Mouse (Mus musculus): ENCODE data around the gene Tkt. TPM values are rescaled to one million over a fixed set of nuclear protein-coding genes. Genes with fewer than 3 reads are reported as not detected.

Gene Tkt
- total RNA-seq, 2 experiments from 2014 or later: 8.0 to 15.0 TPM

- intact Hi-C loops (cut with DNase I): no loop called here
- no peak overlapping the region for H3K4me3 ChIP-seq
- 0 out of 2 replicates have a peak overlapping the region, but pooled peaks have one; percentile 3 for H3K27ac ChIP-seq
- TF ChIP-seq CTCF (IDR thresholded peaks at IDR 0.05): no peak
- DNase-seq: no peak
These were observed 70.7 kb downstream of the Tkt start for GRCm38 (mm10) chr14:30618746-30619275.

- no peak overlapping the region for H3K4me3 ChIP-seq
- intact Hi-C loops (cut with DNase I): no loop called here
- H3K27ac ChIP-seq: peak overlapping the region; percentile 38; the same call in 1 of the 2 replicates
- TF ChIP-seq CTCF (IDR thresholded peaks at IDR 0.05): no peak
- DNase-seq: no peak
These were observed 71.9 kb downstream of the Tkt start for GRCm38 (mm10) chr14:30619982-30620578.

GRCm38 (mm10) chr14:30622130-30622529 lies 74.0 kb downstream of the Tkt start:
- TF ChIP-seq CTCF (IDR thresholded peaks at IDR 0.05): no peak
- H3K4me3 ChIP-seq: no peak overlapping the region
- no peak overlapping the region for H3K27ac ChIP-seq
- peak; percentile 44 for DNase-seq
- intact Hi-C loops (cut with DNase I): no loop called here

- Histone ChIP-seq H3K27ac (no peak overlapping the region), H3K4me3 (no peak overlapping the region)
- no peak for DNase-seq
- TF ChIP-seq CTCF (IDR thresholded peaks at IDR 0.05): no peak
- intact Hi-C loops (cut with DNase I): no loop called here
These were observed 74.4 kb downstream of the Tkt start for GRCm38 (mm10) chr14:30622556-30622955.

Small RNAs within 50 kb of the gene (microRNA-seq; reads per million reads assigned to microRNA genes)
- gene Mir3076: not detected

Other genes with a start within 250 kb of the Tkt start
- 1 to 10 TPM; 8.4 to 8.6 TPM for gene Dcp1a, start 68.8 kb upstream of the Tkt start, total RNA-seq (2021)
- under 1 TPM; 0.36 to 0.38 TPM for gene Cacna1d, start 56.9 kb upstream of the Tkt start, total RNA-seq (2021)
- gene Prkcd, start 77.9 kb downstream of the Tkt start, total RNA-seq (2021): 10 to 100 TPM in 1 of 2 experiments, 1 to 10 TPM in 1; 5.6 to 14.8 TPM
- 1 to 10 TPM; 4.9 to 5.5 TPM for gene Rft1, start 106.0 kb downstream of the Tkt start, total RNA-seq (2021)
- gene Sfmbt1, start 166.5 kb downstream of the Tkt start, total RNA-seq (2021): 10 to 100 TPM; 11.0 to 11.4 TPM